Mouse (Mus musculus) fibroblast of lung, adult 2 months (primary cell): Measurements from ENCODE around the gene Gm5771.
"Not testable (repeated sequence)": the region's sequence is repeated elsewhere in the genome, so short reads cannot be mapped to it uniquely, and the experiment has no call there.

Experiments
- DNase-seq: peaks from one replicate; pipeline ENCODE4 v3.0.0-alpha.2; 2011; ENCODE audit warnings: low read depth

Gm5771 gene

GRCm38 (mm10) chr6:41392056-41392455 lies at the start of gene Gm5771:
TSS of gene Gm5771 (plus strand) at chr6:41392356.
- not testable (repeated sequence) for DNase-seq

GRCm38 (mm10) chr6:41353932-41354331 lies 38.2 kb upstream of the Gm5771 start, which contains the start of gene Try10:
TSS of gene Try10 (plus strand) at chr6:41354105.
- DNase-seq = no peak

- DNase-seq = not testable (repeated sequence)
Measured at GRCm38 (mm10) chr6:41373772-41374171, 18.4 kb upstream of the Gm5771 start.

- not testable (repeated sequence) for DNase-seq
Measured at GRCm38 (mm10) chr6:41377578-41377977, 14.6 kb upstream of the Gm5771 start, which contains the start of gene Prss3. TSS of gene Prss3 (minus strand) at chr6:41377678.

GRCm38 (mm10) chr6:41386781-41387180 lies 5.4 kb upstream of the Gm5771 start:
- no peak for DNase-seq

- DNase-seq = not testable (repeated sequence)
Measured at GRCm38 (mm10) chr6:41391640-41392039, 516 bp upstream of the Gm5771 start.

GRCm38 (mm10) chr6:41442261-41442660 lies 50.1 kb downstream of the Gm5771 start:
- not testable (repeated sequence) for DNase-seq

- DNase-seq = not testable (repeated sequence)
Measured at GRCm38 (mm10) chr6:41446045-41446444, 53.9 kb downstream of the Gm5771 start, which contains the start of gene Gm10334. TSS of gene Gm10334 (minus strand) at chr6:41446145.
